Mouse (Mus musculus): ENCODE measurements around the gene Lrrc3. TPM values are rescaled to one million over a fixed set of nuclear protein-coding genes. Genes with fewer than 3 reads are reported as not detected.
"Not testable (repeated sequence)": the region's sequence is repeated elsewhere in the genome, so short reads cannot be mapped to it uniquely, and the experiment has no call there.

Lrrc3 gene
- 4.3 and 5.0 TPM in 2 replicates for polyA plus RNA-seq (2015; fragmentation: Nextera tagmentation; extraction: Ambion mirVana)

DNA sequence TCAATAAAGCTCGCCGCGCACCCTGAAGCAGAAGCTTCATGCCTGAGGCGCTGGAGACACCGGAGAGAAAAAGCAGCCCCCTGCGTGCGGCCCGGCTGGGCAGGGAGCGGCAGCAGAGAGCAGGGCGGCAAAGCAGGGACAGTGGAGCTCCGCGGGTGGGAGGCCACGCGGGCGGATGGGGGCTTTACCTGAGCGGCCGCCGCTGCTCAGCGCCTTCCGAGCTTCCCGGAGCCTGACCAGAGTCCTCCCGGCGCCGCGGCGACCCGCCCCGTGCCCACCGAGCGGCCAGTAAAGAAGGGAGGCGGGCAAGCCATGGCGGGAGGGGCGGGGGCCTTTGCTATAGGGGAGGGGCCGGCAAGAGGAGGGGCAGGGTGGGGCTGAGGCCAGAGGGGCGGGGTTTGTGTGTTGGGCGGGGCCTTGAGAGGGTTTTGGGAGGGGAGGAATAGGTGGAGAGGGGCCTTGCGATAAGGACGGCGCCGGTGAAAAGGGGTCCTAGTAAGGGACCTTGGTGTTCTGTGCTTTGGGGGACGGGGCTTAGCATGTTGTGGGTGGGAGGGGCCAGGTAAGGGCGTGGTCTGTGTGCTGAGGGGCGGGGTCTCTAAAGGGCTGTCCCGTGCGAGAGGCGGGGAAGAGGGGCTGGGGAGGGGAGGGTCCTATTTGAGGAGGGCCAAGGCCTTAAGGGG lies at the start of gene Lrrc3:
TSS of gene Lrrc3 (minus strand) at position 326 of the 683 bp plus-strand sequence.
- ATAC-seq (ENCODE audit: insufficient number of reproducible peaks, low FRiP score, low TSS enrichment, low read depth), result peak; percentile 71
- peak within 1 kb of the TSS; percentile 33; the same call in 1 of the 2 replicates for H3K9ac ChIP-seq
- no peaks in the 10 kb centered on the region for H3K9me3 ChIP-seq (replicated peaks)
- no peaks in the 10 kb centered on the region for H3K27me3 ChIP-seq
- H3K36me3 ChIP-seq, result no peaks in the 10 kb centered on the region
- H3K27ac ChIP-seq (replicated peaks), result no peak within 1 kb of the TSS
- peak within 1 kb of the TSS; percentile 92 for H3K4me2 ChIP-seq (replicated peaks)
- peaks cover 12% of the 10 kb centered on the region for H3K4me1 ChIP-seq
- WGBS, result 1% methylated on average over 46 of the region's 46 CpGs
- peak within 1 kb of the TSS; percentile 62 for H3K4me3 ChIP-seq (replicated peaks)

DNA sequence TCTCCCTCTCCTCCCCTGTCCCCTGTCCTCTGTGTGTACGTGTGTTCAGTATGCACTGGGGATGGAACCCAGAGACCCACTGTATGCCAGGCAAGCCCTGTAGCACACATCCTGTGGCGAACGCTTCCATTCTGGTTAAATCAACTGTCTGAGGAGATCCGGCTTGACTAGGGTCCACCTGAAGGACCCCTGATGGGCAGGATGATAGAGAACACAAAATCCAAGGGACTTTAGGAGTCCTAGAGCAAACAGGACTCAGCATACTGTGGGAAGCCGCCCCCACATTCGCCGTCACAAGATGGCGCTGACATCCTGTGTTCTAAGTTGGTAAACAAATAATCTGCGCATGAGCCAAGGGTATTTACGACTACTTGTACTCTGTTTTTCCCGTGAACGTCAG lies 48.1 kb upstream of the Lrrc3 start:
- not testable (repeated sequence) for H3K4me3 ChIP-seq (replicated peaks); H3K27ac ChIP-seq (replicated peaks); H3K4me1 ChIP-seq; H3K4me2 ChIP-seq (replicated peaks); H3K9me3 ChIP-seq (replicated peaks); H3K27me3 ChIP-seq; H3K9ac ChIP-seq; ATAC-seq (ENCODE audit: insufficient number of reproducible peaks, low FRiP score, low TSS enrichment, low read depth); H3K36me3 ChIP-seq
- 93% methylated on average over 10 of the region's 12 CpGs for WGBS

DNA sequence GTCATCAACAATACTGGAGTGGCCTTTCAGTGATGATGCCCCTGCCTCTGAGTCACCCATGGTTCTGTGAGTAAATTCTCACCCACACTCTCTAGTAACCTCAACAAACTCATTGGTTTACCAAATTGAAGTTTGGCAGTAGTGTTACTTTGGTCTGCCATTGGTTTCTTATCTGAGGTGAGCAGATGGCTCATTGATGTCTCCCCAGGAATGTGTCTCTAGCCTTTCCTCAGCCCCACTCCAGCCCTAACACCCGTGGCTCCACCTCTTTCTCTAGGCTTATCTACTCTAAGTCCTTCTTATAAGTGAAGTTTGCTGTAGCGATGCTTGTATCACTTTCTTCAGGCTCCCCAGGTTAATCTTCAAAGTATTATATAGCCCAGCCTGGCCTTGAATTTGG lies 37.3 kb upstream of the Lrrc3 start:
- no peak overlapping the region for H3K4me3 ChIP-seq (replicated peaks)
- no peaks in the 10 kb centered on the region for H3K9me3 ChIP-seq (replicated peaks)
- no peak for ATAC-seq (ENCODE audit: insufficient number of reproducible peaks, low FRiP score, low TSS enrichment, low read depth)
- H3K27ac ChIP-seq (replicated peaks), result no peak overlapping the region
- WGBS, result 75% methylated on average over 2 of the region's 2 CpGs
- no peaks in the 10 kb centered on the region for H3K4me1 ChIP-seq
- H3K27me3 ChIP-seq, result no peaks in the 10 kb centered on the region
- H3K36me3 ChIP-seq, result no peaks in the 10 kb centered on the region
- H3K9ac ChIP-seq, result no peak overlapping the region
- H3K4me2 ChIP-seq (replicated peaks), result no peak overlapping the region

DNA sequence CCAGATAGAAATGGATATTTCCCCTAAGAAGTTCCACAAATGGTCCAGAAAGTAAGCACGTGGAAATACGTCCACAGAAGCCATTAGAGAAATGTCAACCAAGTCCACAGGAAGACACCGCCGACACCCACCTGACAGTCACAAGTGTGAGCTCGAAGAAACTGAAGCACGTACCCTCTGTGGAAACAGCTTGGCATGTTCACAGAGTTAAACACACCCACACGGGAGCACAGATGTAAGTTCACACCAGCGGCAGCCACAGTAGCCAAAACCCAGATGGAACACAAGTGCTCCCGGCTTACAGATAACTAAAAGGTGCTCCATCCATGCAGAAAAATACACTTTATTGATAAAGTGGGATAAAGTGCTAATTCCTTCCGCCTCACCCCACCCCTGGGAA lies 25.0 kb upstream of the Lrrc3 start:
- no peaks in the 10 kb centered on the region for H3K9me3 ChIP-seq (replicated peaks)
- 86% methylated on average over 10 of the region's 10 CpGs for WGBS
- ATAC-seq (ENCODE audit: insufficient number of reproducible peaks, low FRiP score, low TSS enrichment, low read depth), result no peak

DNA sequence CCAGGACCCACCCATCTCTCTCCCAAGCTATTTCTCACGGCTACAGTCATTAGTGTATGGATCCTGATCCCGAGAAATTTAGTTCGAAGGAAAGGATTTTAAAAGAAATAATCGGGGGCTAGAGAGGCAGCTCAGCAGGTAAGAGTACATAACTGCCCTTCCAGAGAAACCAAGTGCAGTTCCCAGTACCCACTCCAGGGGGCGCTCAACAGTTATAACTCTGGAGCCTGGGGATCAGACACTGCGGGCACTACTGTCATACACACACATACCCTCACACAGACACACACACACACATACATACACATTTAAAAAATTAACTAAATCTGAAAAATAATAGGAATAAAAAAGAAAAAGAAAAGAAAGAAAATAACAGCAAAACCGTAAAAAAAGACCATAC lies 23.8 kb upstream of the Lrrc3 start:
- Histone ChIP-seq H3K27ac (replicated peaks) (no peak overlapping the region), H3K36me3 (no peaks in the 10 kb centered on the region), H3K9ac (no peak overlapping the region), H3K27me3 (no peaks in the 10 kb centered on the region), H3K4me3 (replicated peaks) (no peak overlapping the region), H3K9me3 (replicated peaks) (no peaks in the 10 kb centered on the region), H3K4me2 (replicated peaks) (no peak overlapping the region), H3K4me1 (no peaks in the 10 kb centered on the region)
- WGBS, result 37% methylated on average over 7 of the region's 7 CpGs
- no peak for ATAC-seq (ENCODE audit: insufficient number of reproducible peaks, low FRiP score, low TSS enrichment, low read depth)

More for the DNA sequence above, 25.0 kb upstream of the Lrrc3 start:
- Histone ChIP-seq H3K27me3 (no peaks in the 10 kb centered on the region), H3K36me3 (no peaks in the 10 kb centered on the region), H3K4me2 (replicated peaks) (no peak overlapping the region), H3K4me3 (replicated peaks) (no peak overlapping the region), H3K9ac (no peak overlapping the region), H3K4me1 (no peaks in the 10 kb centered on the region), H3K27ac (replicated peaks) (no peak overlapping the region)

DNA sequence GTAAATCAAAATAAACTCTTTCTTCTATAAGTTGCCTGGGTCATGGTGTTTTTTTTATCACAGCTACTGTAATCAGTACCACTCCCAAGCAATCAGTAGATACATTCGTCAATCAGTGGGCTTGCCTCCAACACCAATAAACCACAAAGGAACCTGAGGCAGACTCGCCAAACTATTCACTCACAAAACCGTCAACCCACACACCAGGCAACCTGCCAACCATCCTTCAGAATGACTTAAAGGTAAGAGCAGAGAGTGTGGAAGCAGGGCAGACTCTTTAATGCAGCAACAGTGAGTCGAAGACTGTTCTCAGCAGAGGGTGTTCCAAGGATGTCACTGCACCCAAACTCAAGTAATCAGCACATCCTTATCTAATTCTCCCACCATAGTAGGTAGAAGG lies 20.3 kb upstream of the Lrrc3 start:
- no peaks in the 10 kb centered on the region for H3K27me3 ChIP-seq
- 73% methylated on average over 4 of the region's 4 CpGs for WGBS
- H3K27ac ChIP-seq (replicated peaks), result no peak overlapping the region
- no peaks in the 10 kb centered on the region for H3K36me3 ChIP-seq
- H3K4me1 ChIP-seq, result no peaks in the 10 kb centered on the region
- no peaks in the 10 kb centered on the region for H3K9me3 ChIP-seq (replicated peaks)
- H3K4me2 ChIP-seq (replicated peaks), result no peak overlapping the region
- H3K9ac ChIP-seq, result no peak overlapping the region
- no peak for ATAC-seq (ENCODE audit: insufficient number of reproducible peaks, low FRiP score, low TSS enrichment, low read depth)
- no peak overlapping the region for H3K4me3 ChIP-seq (replicated peaks)

DNA sequence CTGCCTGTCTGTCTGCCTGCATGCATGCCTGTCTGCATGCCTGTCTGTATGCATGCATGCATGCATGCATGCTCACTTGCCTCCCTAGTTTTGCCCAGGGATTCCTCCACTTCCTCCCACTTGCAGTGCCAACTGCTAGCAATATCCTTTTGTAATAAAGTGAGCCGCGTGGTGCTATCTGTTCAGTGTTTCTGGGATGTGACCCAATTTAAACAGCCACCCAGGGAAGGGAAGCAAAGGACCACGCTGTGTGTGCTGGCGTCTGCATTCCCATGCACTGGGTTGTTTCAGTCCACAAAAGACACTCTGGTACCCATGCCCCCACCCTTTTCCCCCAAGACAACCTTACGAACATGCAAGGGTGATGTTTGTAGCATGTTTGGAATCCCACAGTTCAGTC lies 18.7 kb upstream of the Lrrc3 start:
- H3K4me2 ChIP-seq (replicated peaks), result no peak overlapping the region
- no peak overlapping the region for H3K27ac ChIP-seq (replicated peaks)
- WGBS, result 62% methylated on average over 5 of the region's 5 CpGs
- no peaks in the 10 kb centered on the region for H3K27me3 ChIP-seq
- no peak overlapping the region for H3K9ac ChIP-seq
- H3K36me3 ChIP-seq, result no peaks in the 10 kb centered on the region
- no peak overlapping the region for H3K4me3 ChIP-seq (replicated peaks)
- no peak for ATAC-seq (ENCODE audit: insufficient number of reproducible peaks, low FRiP score, low TSS enrichment, low read depth)
- no peaks in the 10 kb centered on the region for H3K9me3 ChIP-seq (replicated peaks)
- no peaks in the 10 kb centered on the region for H3K4me1 ChIP-seq

DNA sequence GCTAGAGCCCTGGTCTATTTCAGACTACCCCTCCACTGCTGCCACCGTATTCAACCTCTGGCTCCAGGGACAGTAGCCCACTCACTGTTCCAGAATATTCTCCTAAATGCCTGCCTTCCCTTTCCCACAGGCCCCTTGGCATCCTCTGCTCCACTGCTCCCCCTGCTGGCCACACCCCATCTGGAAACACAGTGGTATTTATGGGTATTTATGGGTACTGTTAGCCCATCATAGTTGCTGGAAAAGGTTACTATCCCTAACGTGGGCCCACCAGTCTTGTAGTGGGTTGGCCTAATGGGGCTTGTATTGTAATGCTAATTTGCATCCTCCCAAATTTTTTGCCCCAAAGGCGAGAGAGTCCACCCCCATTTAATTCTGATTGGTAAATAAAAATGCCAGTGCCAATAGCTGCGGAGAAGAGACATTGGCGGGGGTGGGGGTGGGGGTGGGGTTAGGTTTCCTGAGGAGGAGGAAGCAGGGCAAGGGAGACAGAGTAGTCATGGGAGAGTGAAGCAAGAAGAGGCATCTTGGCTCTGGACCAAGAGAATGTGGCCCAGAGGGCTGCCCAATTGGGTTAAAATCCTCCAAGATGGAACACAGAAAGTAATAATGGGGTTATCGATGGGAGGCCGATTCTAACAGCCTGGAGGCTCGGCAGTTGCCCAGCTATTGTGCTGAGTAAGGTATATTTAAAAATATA lies 14.4 kb upstream of the Lrrc3 start:
- H3K27ac ChIP-seq (replicated peaks), result no peak overlapping the region
- 63% methylated on average over 8 of the region's 8 CpGs for WGBS
- H3K4me2 ChIP-seq (replicated peaks), result no peak overlapping the region
- H3K4me1 ChIP-seq, result no peaks in the 10 kb centered on the region
- H3K36me3 ChIP-seq, result no peaks in the 10 kb centered on the region
- H3K9ac ChIP-seq, result no peak overlapping the region
- no peak overlapping the region for H3K4me3 ChIP-seq (replicated peaks)
- no peaks in the 10 kb centered on the region for H3K27me3 ChIP-seq
- ATAC-seq (ENCODE audit: insufficient number of reproducible peaks, low FRiP score, low TSS enrichment, low read depth), result no peak
- H3K9me3 ChIP-seq (replicated peaks), result no peaks in the 10 kb centered on the region

DNA sequence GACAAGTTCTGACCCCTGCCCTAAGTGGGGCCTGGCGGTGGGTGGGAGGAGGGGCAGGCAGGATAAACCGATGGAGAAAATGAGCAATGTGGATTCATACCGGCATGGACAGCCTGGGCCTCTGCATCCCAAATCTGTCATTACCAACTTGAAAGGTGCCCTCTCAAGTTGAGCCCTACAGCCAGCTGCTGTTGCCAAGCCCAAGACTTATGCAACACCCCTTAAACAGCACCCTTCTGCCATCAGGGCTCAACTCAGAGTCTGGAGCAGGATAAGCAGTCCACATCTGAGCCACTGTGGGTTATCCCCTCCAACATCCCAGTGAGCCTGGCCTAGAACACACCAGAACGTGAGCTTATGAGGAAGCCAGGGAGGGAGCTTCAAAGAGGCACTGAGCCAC lies 11.0 kb upstream of the Lrrc3 start:
- H3K4me2 ChIP-seq (replicated peaks), result no peak overlapping the region
- 61% methylated on average over 4 of the region's 4 CpGs for WGBS
- no peaks in the 10 kb centered on the region for H3K36me3 ChIP-seq
- H3K9ac ChIP-seq, result no peak overlapping the region
- H3K4me3 ChIP-seq (replicated peaks), result no peak overlapping the region
- H3K27me3 ChIP-seq, result no peaks in the 10 kb centered on the region
- no peak for ATAC-seq (ENCODE audit: insufficient number of reproducible peaks, low FRiP score, low TSS enrichment, low read depth)
- no peaks in the 10 kb centered on the region for H3K9me3 ChIP-seq (replicated peaks)
- no peaks in the 10 kb centered on the region for H3K4me1 ChIP-seq
- H3K27ac ChIP-seq (replicated peaks), result no peak overlapping the region

DNA sequence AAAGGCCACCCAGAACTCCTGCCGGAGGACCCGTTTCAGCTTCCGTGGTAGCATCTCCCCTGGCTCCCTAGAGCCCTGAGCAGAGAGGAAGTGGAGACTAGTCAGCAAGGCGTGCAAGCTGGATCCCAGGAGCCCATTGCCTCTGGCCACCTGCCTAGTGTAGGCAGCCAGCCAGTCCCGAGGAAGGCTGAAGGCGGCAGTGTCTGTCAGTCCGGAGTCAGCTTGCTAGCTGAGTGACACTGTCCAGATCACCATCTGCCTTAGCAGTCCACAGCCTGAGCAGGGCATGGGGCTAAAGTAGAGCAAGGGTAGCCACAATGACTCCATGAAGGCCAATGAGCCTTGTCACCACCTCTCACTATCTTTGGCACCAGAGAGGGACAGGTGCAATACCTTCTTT lies 10.3 kb upstream of the Lrrc3 start:
- no peak for ATAC-seq (ENCODE audit: insufficient number of reproducible peaks, low FRiP score, low TSS enrichment, low read depth)
- Histone ChIP-seq H3K27me3 (no peaks in the 10 kb centered on the region), H3K36me3 (no peaks in the 10 kb centered on the region), H3K4me2 (replicated peaks) (no peak overlapping the region), H3K27ac (replicated peaks) (no peak overlapping the region), H3K9ac (no peak overlapping the region), H3K4me3 (replicated peaks) (no peak overlapping the region), H3K9me3 (replicated peaks) (no peaks in the 10 kb centered on the region), H3K4me1 (no peaks in the 10 kb centered on the region)
- 60% methylated on average over 7 of the region's 7 CpGs for WGBS

DNA sequence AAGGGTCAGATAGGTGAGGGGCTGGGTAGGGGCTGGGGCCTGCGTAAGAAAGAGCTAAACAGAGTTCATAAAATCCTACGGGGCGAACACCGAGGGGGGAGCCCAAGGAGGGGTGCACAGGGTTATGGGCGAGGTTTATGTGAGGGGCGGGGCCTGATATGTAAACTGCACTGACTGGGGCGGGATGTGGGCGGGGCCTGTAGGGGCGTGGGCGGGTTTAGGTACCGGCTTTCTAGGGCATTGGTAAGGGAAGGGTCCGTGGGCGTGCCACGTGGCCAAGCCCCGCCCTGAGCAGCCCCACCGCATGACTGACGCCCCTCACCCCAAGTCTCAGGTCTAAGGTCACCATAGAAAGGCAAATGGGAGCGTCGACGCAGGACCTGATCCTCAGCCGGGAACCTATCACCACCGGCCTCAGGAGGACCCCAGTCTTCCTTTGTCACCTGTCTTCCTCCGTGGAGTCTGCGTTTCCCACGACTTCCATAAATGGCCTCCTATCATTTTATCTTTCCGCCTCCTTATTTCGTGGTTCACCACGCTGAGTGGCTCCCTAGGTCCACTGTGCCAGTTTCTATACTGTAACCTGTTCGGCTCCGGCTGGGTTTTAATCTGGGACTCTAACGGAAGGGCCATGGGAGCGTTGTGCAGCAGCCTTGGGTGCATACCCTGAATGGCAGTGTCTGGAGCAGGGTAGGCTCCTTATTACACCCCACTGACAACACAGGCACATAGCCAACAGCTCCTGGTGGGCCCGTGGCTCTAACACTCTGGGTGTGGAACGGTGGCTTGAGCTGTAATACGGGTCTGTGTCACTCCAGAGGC lies 769 bp upstream of the Lrrc3 start:
- Histone ChIP-seq H3K9me3 (replicated peaks) (no peaks in the 10 kb centered on the region), H3K4me2 (replicated peaks) (peak overlapping the region; percentile 92), H3K9ac (no peak overlapping the region), H3K27me3 (no peaks in the 10 kb centered on the region), H3K36me3 (no peaks in the 10 kb centered on the region), H3K4me3 (replicated peaks) (peak overlapping the region; percentile 62), H3K4me1 (peaks cover 12% of the 10 kb centered on the region), H3K27ac (replicated peaks) (no peak overlapping the region)
- ATAC-seq (ENCODE audit: insufficient number of reproducible peaks, low FRiP score, low TSS enrichment, low read depth), result peak; percentile 72
- 6% methylated on average over 35 of the region's 35 CpGs for WGBS
